Mouse (Mus musculus) myocyte (in vitro differentiated cells): ENCODE data around the gene Syde2.

Source experiments
- CEBPB ChIP-seq: IDR thresholded peaks from 2 replicates; pipeline ENCODE4 v1.6.1; 2011; ENCODE audit warnings: mild to moderate bottlenecking, moderate library complexity; ENCODE audit not compliant: poor library complexity, insufficient read depth, severe bottlenecking
- E2F4 ChIP-seq: IDR thresholded peaks from one replicate; pipeline ENCODE4 v1.6.1; 2011; ENCODE audit warnings: mild to moderate bottlenecking, control low read depth, moderate library complexity; ENCODE audit not compliant: insufficient read depth
- MAX ChIP-seq: IDR thresholded peaks from one replicate; pipeline ENCODE4 v1.6.1; 2011; ENCODE audit warnings: low read depth, mild to moderate bottlenecking, control low read depth
- MYOD1 ChIP-seq, 3 experiments: IDR thresholded peaks; one replicate each; pipeline ENCODE4 v1.6.1; 2011; ENCODE audit warnings: control low read depth in 2 of 3, low read depth in 2 of 3, mild to moderate bottlenecking in 2 of 3, moderate library complexity in 1 of 3; ENCODE audit not compliant: insufficient read length in 2 of 3, control insufficient read depth in 1 of 3
- POLR2A ChIP-seq: IDR thresholded peaks from one replicate; pipeline ENCODE4 v1.6.1; 2011; ENCODE audit warnings: low read depth, mild to moderate bottlenecking, control low read depth, moderate library complexity; ENCODE audit not compliant: insufficient read length
- POLR2AphosphoS2 ChIP-seq: IDR thresholded peaks from one replicate; pipeline ENCODE4 v1.6.1; 2011; ENCODE audit warnings: low read depth, control low read depth; ENCODE audit not compliant: insufficient read length
- TCF12 ChIP-seq: IDR thresholded peaks from one replicate; pipeline ENCODE4 v1.6.1; 2011; ENCODE audit warnings: mild to moderate bottlenecking, control low read depth; ENCODE audit not compliant: poor library complexity, insufficient read depth, severe bottlenecking
- USF1 ChIP-seq: IDR thresholded peaks from one replicate; pipeline ENCODE4 v1.6.1; 2011; ENCODE audit warnings: low read depth, mild to moderate bottlenecking, control low read depth, moderate library complexity

- TF ChIP-seq MYOD1 (IDR thresholded peaks at IDR 0.05; ENCODE audit: control insufficient read depth in 1 of 3, insufficient read length in 2 of 3, low read depth in 2 of 3) (no peak), MAX (no peak), TCF12 (no peak), E2F4 (no peak), CEBPB (no peak), POLR2A (no peak), POLR2AphosphoS2 (no peak), USF1 (no peak)
These were observed 12.7 kb upstream of the Syde2 start for GRCm38 (mm10) chr3:145974986-145975385.
